Mouse (Mus musculus): Measurements from ENCODE around the gene Prdm1. TPM values are rescaled to one million over a fixed set of nuclear protein-coding genes. Genes with fewer than 3 reads are reported as not detected.

The Prdm1 gene
- polyA plus RNA-seq (2014; fragmentation: Illumina TruSeq; extraction: RNeasy Lipid Tissue Mini Kit (QIAGEN cat#74804); ENCODE audit: low read depth, low replicate concordance) = 0.13 TPM

GRCm38 (mm10) chr10:44528291-44529082, at the start of gene Prdm1:
Gene Prdm1, minus strand, starts transcription at chr10:44528501.

